Mouse (Mus musculus): Measurements from ENCODE around the gene Bcor.

GRCm38 (mm10) chrX:12105358-12105757, 54.8 kb downstream of the Bcor start:
- TF ChIP-seq CTCF (IDR thresholded peaks at IDR 0.05; ENCODE audit: control insufficient read depth, insufficient read depth, low read length) = no peak
- no peak for TF ChIP-seq POLR2A (IDR thresholded peaks at IDR 0.05; ENCODE audit: borderline replicate concordance, control insufficient read depth, low read depth, low read length)

Measured in bone marrow, adult 2 months (tissue).